Mouse (Mus musculus): ENCODE data around the gene Xrcc1.
"Not testable (repeated sequence)": the region's sequence is repeated elsewhere in the genome, so short reads cannot be mapped to it uniquely, and the experiment has no call there.

The Xrcc1 gene

GRCm38 (mm10) chr7:24600941-24601597 lies 55.0 kb downstream of the Xrcc1 start:
- DNase-seq (ENCODE audit: low read depth, low spot score), result peak; percentile 96

GRCm38 (mm10) chr7:24605561-24605960 lies 59.5 kb downstream of the Xrcc1 start:
- DNase-seq (ENCODE audit: low read depth, low spot score), result no peak

- no peak for DNase-seq (ENCODE audit: low read depth, low spot score)
Measured at GRCm38 (mm10) chr7:24606046-24606445, 60.0 kb downstream of the Xrcc1 start.

GRCm38 (mm10) chr7:24608017-24608416 lies 61.9 kb downstream of the Xrcc1 start:
- DNase-seq (ENCODE audit: low read depth, low spot score), result peak; percentile 82

GRCm38 (mm10) chr7:24608561-24608960 lies 62.5 kb downstream of the Xrcc1 start:
- no peak for DNase-seq (ENCODE audit: low read depth, low spot score)

GRCm38 (mm10) chr7:24610144-24610878 lies 64.2 kb downstream of the Xrcc1 start, which contains the start of gene Phldb3:
Phldb3 (plus strand) TSS chr7:24610763.
- no peak for DNase-seq (ENCODE audit: low read depth, low spot score)

- peak; percentile 85 for DNase-seq (ENCODE audit: low read depth, low spot score)
Measured at GRCm38 (mm10) chr7:24610879-24611494, 64.9 kb downstream of the Xrcc1 start.

- no peak for DNase-seq (ENCODE audit: low read depth, low spot score)
Measured at GRCm38 (mm10) chr7:24611709-24612108, 65.6 kb downstream of the Xrcc1 start.

GRCm38 (mm10) chr7:24612308-24612910 lies 66.3 kb downstream of the Xrcc1 start:
- peak; percentile 68 for DNase-seq (ENCODE audit: low read depth, low spot score)

- no peak for DNase-seq (ENCODE audit: low read depth, low spot score)
Measured at GRCm38 (mm10) chr7:24614816-24615215, 68.7 kb downstream of the Xrcc1 start.

GRCm38 (mm10) chr7:24617763-24618162 lies 71.7 kb downstream of the Xrcc1 start:
- DNase-seq (ENCODE audit: low read depth, low spot score), result no peak

GRCm38 (mm10) chr7:24618374-24618773 lies 72.3 kb downstream of the Xrcc1 start:
- not testable (repeated sequence) for DNase-seq (ENCODE audit: low read depth, low spot score)

GRCm38 (mm10) chr7:24619671-24620397 lies 73.7 kb downstream of the Xrcc1 start:
- peak; percentile 91 for DNase-seq (ENCODE audit: low read depth, low spot score)

GRCm38 (mm10) chr7:24621193-24621592 lies 75.1 kb downstream of the Xrcc1 start:
- DNase-seq (ENCODE audit: low read depth, low spot score), result peak; percentile 62

- peak; percentile 60 for DNase-seq (ENCODE audit: low read depth, low spot score)
Measured at GRCm38 (mm10) chr7:24622967-24623366, 76.9 kb downstream of the Xrcc1 start.
